Mouse (Mus musculus) midbrain, embryonic 15.5 days (tissue): ENCODE data around the gene Gm17545. TPM values are rescaled to one million over a fixed set of nuclear protein-coding genes. Genes with fewer than 3 reads are reported as not detected.

Source experiments
- ATAC-seq: fragments of 200-750 bp; cut with Nextera tagmentation; replicated peaks from 2 replicates; pipeline ENCODE4 v1.8.0; 2017; ENCODE audit warnings: moderate TSS enrichment
- H3K27ac ChIP-seq: fragments of 300-500 bp; sonication (generic); 2 replicates; pipeline ENCODE4 v1.5.1; 2015; ENCODE audit warnings: mild to moderate bottlenecking, inconsistent platforms
- H3K27me3 ChIP-seq: fragments of 300-500 bp; sonication (generic); replicated peaks from 2 replicates; pipeline ENCODE4 v1.6.1; 2015; ENCODE audit warnings: inconsistent platforms
- H3K36me3 ChIP-seq: fragments of 300-500 bp; sonication (generic); replicated peaks from 2 replicates; pipeline ENCODE4 v1.6.1; 2015; ENCODE audit warnings: inconsistent platforms
- H3K4me1 ChIP-seq: fragments of 300-500 bp; sonication (generic); 2 replicates; pipeline ENCODE4 v1.6.1; 2015; ENCODE audit warnings: inconsistent platforms
- H3K4me2 ChIP-seq: fragments of 300-500 bp; sonication (generic); 2 replicates; pipeline ENCODE4 v1.6.1; 2015; ENCODE audit warnings: inconsistent platforms, mild to moderate bottlenecking, moderate library complexity
- H3K4me3 ChIP-seq: fragments of 300-500 bp; sonication (generic); 2 replicates; pipeline ENCODE4 v1.5.1; 2015; ENCODE audit warnings: mild to moderate bottlenecking, inconsistent platforms
- H3K9ac ChIP-seq: fragments of 300-500 bp; sonication (generic); 2 replicates; pipeline ENCODE4 v1.6.1; 2015; ENCODE audit warnings: mild to moderate bottlenecking, inconsistent platforms
- H3K9me3 ChIP-seq: fragments of 300-500 bp; sonication (generic); 2 replicates; pipeline ENCODE4 v1.6.1; 2016; ENCODE audit warnings: inconsistent platforms
- WGBS: fragments of 180-500 bp; shearing (Covaris S2); methylation state at CpG from one replicate; pipeline ENCODE4 v1.1.7; 2015; ENCODE audit warnings: mixed read lengths; 5-methylcytosine and 5-hydroxymethylcytosine counted together
- polyA plus RNA-seq: library from polyadenylated mRNA; unstranded; fragments of >200 nt; fragmentation: Nextera tagmentation; extraction: Ambion mirVana; gene quantifications from 2 replicates; pipeline ENCODE4 v1.2.1, GENCODE M21; 2015

The Gm17545 gene
- polyA plus RNA-seq, 1 experiment from 2014 or later, result not detected

DNA sequence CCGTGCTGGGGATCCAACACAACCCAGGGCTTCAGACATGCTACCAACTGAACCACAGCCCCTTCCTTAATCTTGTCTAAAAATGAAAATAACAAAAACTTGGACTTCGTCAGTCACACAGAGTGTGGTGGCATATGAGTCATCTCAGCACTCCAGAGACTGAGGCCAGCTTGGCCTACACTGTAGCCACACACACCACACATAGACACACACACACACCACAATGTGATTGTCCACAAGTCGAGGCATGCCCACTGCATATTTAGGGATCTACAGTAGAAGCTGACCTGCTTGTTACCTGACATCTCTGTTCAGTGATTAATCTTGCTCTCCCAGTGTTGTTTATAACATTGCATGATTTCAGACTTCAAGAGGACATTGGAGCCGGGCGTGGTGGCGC, 4.9 kb upstream of the Gm17545 start:
- no peak overlapping the region for H3K4me2 ChIP-seq
- ATAC-seq, result no peak
- H3K4me3 ChIP-seq, result no peak overlapping the region
- WGBS, result 93% methylated on average over 6 of the region's 6 CpGs
- no peaks in the 10 kb centered on the region for H3K27me3 ChIP-seq
- H3K9ac ChIP-seq, result no peak overlapping the region
- H3K27ac ChIP-seq, result no peak overlapping the region
- peaks cover 54% of the 10 kb centered on the region for H3K36me3 ChIP-seq
- H3K4me1 ChIP-seq, result no peaks in the 10 kb centered on the region
- no peaks in the 10 kb centered on the region for H3K9me3 ChIP-seq

DNA sequence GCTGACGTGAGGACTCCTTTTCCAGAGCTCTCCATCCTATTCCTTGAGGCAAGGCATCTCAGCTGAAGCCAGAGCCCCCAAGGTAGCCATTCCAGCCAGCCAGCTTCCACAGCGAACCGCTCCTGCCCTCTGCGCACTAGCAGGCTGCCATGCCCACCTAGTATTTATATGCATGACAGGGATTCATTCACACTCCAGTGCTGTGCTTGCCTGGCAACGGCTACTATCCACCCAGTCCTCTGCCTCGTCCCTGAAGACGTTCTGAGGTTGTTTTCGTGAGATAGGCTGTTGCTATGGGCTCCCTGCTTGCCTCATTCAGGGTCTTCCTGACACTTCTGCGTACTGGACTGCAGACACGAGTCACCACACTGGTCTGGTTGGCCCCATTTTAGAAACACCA, 1.4 kb upstream of the Gm17545 start:
- ATAC-seq, result no peak
- H3K9me3 ChIP-seq, result no peaks in the 10 kb centered on the region
- peaks cover 58% of the 10 kb centered on the region for H3K36me3 ChIP-seq
- H3K4me3 ChIP-seq, result no peak overlapping the region
- H3K4me1 ChIP-seq, result no peaks in the 10 kb centered on the region
- 88% methylated on average over 10 of the region's 10 CpGs for WGBS
- H3K9ac ChIP-seq, result no peak overlapping the region
- H3K4me2 ChIP-seq, result no peak overlapping the region
- H3K27ac ChIP-seq, result no peak overlapping the region
- no peaks in the 10 kb centered on the region for H3K27me3 ChIP-seq

DNA sequence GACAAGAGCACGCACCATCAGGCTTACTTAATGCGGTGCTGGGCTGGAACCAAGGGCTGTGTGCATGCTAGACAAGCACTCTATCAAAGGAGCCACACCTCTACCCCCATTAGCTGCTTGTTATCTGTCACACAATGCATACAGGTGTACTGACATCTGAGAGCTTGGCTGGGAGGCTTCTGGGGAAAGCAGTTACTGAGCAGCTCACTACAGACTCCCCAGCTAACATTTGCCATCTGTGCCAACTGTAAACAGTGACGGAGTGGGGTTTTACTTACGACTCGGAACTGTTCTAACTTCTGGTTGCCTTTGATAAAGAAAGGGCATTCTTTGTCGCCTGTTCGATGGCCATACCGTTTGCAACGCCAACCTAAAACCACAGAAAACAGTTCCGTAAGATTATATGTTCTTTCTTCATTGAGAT, 577 bp upstream of the Gm17545 start:
- Histone ChIP-seq H3K27ac (no peak overlapping the region), H3K4me2 (no peak overlapping the region), H3K4me1 (no peaks in the 10 kb centered on the region), H3K36me3 (peaks cover 50% of the 10 kb centered on the region), H3K27me3 (no peaks in the 10 kb centered on the region), H3K4me3 (no peak overlapping the region), H3K9ac (no peak overlapping the region), H3K9me3 (no peaks in the 10 kb centered on the region)
- no peak for ATAC-seq
- WGBS, result 95% methylated on average over 10 of the region's 10 CpGs

DNA sequence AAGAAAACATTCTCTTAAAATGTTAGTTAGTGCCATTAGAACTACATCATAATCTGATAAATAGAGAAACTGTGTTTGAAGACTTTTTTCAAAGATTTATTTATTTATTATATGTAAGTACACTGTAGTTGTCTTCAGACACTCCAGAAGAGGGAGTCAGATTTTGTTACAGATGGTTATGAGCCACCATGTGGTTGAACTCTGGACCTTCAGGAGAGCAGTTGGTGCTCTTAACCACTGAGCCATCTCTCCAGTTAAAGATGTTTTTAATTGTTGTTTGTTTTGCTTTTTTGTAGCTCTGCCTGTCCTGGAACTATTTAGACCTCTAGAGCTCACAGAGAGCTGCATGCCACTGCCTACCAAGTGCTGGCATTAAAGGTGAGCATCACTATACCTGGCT, 951 bp downstream of the Gm17545 start:
- Histone ChIP-seq H3K9me3 (no peaks in the 10 kb centered on the region), H3K4me2 (no peak overlapping the region), H3K9ac (no peak overlapping the region), H3K27ac (no peak overlapping the region), H3K4me3 (no peak overlapping the region), H3K36me3 (peaks cover 38% of the 10 kb centered on the region), H3K4me1 (no peaks in the 10 kb centered on the region), H3K27me3 (no peaks in the 10 kb centered on the region)
- ATAC-seq, result no peak

DNA sequence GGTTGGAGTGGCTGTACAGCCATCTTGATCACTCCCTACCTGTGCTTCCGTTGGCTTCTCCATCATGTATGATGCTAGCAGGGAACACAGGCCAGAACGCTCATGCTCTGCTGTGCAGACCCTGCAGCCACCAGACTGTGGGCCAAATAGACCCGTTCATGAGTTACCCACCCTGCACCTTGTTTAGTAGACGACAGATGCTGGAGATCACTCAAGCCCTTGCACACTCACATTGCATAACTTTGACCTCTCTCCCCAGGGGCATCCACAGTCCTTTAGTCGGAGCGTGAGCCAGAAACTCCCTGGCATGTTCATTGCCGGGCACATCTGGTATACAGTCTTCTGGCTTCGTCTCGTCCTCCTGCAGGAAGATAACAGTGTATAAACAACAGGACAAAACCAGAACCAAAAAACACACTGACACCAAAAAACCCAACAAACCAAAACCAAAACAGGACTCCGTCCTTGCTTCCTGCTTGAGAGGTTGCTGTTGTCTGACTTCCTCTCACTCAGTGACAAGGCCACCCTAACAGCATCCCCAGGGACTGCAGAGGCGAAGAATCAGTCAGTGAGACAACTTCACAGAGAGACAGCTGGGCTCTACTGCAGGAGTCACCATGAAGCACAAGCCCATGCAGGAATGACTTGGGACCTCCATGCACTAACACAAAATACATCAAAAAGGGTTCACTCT, 3.2 kb downstream of the Gm17545 start:
- Histone ChIP-seq H3K4me2 (no peak overlapping the region), H3K9me3 (no peaks in the 10 kb centered on the region), H3K36me3 (peaks cover 26% of the 10 kb centered on the region), H3K4me3 (no peak overlapping the region), H3K27me3 (no peaks in the 10 kb centered on the region), H3K9ac (no peak overlapping the region), H3K27ac (no peak overlapping the region), H3K4me1 (no peaks in the 10 kb centered on the region)
- 92% methylated on average over 11 of the region's 11 CpGs for WGBS
- no peak for ATAC-seq

DNA sequence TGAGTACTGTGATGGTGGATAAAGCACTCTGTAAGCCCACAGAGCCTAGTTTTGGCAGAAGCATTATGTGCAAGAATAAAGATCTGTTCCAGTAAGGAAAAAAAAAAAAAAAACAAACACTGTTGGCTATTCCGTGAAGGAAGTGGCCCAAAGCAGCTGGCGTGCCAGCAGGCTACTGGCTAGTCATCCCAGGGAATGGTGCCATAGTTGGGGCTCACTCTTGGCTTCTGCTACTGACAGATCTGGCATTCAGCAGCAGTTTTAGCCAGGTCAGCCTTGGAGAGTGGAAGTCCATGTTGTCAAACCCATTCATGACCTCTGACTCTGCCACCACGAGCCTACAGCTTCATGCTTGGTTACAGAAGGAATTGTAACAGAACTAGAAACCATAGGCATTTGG, 7.9 kb downstream of the Gm17545 start:
- Histone ChIP-seq H3K4me1 (peaks cover 3% of the 10 kb centered on the region; the same call in 1 of the 2 replicates), H3K27ac (no peak overlapping the region), H3K36me3 (no peaks in the 10 kb centered on the region; the same call in 1 of the 2 replicates), H3K4me2 (no peak overlapping the region), H3K9ac (no peak overlapping the region), H3K27me3 (no peaks in the 10 kb centered on the region), H3K4me3 (no peak overlapping the region), H3K9me3 (no peaks in the 10 kb centered on the region)
- 88% methylated on average over 3 of the region's 3 CpGs for WGBS
- ATAC-seq, result no peak

DNA sequence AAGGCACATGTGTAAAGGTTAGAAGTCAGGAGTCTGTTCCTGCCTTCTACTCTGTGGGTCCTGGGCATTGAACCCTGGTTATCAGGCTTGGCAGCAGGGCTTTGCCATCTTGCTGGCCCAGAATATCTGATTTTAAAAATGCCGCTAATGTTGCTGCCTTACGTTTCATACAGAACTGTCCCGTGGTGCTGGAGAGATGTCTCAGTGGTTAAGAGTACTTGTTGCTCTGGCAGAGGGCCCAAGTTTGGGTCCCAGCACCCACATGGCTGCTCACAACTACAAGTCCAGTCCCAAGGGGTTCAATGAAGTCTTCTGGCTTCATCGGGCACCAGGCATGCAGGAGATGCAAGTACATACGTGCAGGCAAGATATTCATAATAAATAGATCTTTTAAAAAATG, 12.1 kb downstream of the Gm17545 start:
- Histone ChIP-seq H3K4me1 (peaks cover 7% of the 10 kb centered on the region), H3K27ac (no peak overlapping the region), H3K9me3 (no peaks in the 10 kb centered on the region), H3K4me2 (peak overlapping the region; percentile 3; the same call in 1 of the 2 replicates), H3K4me3 (no peak overlapping the region), H3K9ac (no peak overlapping the region), H3K27me3 (no peaks in the 10 kb centered on the region), H3K36me3 (no peaks in the 10 kb centered on the region)
- 97% methylated on average over 5 of the region's 5 CpGs for WGBS
- ATAC-seq, result no peak

DNA sequence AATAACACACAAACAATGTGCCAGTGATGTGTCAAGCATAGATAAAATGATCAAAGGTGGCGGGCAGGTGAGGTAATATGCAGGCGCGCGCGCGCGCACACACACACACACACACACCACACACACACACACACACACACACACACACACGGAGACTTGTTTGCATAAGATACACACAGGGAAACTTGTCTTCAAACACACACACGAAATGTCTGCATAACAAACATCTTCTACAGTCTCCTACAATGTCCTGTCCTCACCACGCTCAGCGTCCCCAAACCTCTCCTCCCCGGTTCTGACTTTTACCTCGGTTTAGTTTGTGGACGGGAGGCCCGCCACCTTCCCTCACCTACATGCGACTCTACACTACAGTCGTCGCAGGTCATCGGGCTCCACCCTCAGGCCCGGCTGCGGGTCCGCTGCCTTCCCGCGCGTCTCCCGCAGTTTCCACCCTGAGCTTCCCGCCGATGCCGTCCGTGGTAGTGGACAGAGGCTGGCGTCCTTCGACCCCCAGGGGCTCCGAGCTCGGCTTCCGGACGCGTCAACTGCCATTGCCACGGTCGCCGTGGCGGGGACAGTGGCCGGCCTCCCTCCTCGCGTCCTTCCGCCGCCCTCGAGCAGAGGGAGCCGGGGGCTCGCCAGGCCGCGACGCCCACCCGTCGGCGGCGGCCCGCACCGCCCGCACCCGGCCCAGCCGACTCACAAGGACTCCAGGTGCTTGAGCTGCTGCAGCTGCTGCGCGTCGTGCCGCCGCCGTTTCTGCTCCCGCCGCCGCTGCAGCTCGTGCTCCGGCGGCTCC, 13.5 kb downstream of the Gm17545 start:
- H3K4me1 ChIP-seq, result peaks cover 7% of the 10 kb centered on the region
- ATAC-seq, result peak; percentile 78
- peak overlapping the region; percentile 94 for H3K27ac ChIP-seq
- H3K27me3 ChIP-seq, result no peaks in the 10 kb centered on the region
- 1% methylated on average over 73 of the region's 73 CpGs for WGBS
- peak overlapping the region; percentile 87 for H3K4me3 ChIP-seq
- H3K9me3 ChIP-seq, result no peaks in the 10 kb centered on the region
- H3K4me2 ChIP-seq, result peak overlapping the region; percentile 63
- no peaks in the 10 kb centered on the region for H3K36me3 ChIP-seq
- H3K9ac ChIP-seq, result peak overlapping the region; percentile 95

DNA sequence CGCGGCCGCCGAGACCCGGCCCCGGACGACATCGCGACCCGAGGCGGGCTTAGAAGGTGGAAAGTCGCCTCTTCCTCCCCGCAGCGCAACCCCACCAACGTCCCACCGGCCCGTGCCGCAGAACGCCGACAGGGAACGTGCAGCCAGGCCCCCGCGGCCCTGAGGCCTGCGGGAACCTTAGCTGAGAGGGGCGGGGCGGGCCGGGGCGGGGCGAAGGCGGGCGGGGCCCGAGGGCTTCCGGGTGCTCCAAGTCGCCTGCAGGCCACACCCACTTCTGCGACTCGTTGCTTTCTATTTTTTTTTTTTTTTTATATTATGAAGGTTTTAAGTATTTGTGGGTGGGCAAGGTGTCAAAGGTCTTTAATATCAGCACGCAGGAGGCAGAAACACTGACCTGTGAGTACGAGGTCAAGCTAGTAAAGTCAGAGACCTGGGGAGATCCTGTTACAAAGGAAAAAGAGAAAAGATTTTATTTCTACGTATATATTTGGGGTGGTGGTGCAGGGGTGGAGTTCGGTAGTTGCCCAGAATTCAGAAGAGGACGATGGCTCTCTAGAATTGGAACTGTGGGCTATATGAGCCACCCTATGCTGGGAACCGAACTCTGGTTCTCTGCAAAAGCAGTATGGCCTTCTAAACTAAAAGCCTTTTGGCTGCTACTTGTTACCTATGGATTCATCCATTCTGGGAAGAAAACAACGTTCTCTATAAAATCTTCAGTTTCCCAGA, 14.2 kb downstream of the Gm17545 start:
- Histone ChIP-seq H3K27ac (peak overlapping the region; percentile 94), H3K27me3 (no peaks in the 10 kb centered on the region), H3K4me1 (peaks cover 7% of the 10 kb centered on the region), H3K4me3 (peak overlapping the region; percentile 87), H3K9ac (peak overlapping the region; percentile 95), H3K9me3 (no peaks in the 10 kb centered on the region), H3K36me3 (no peaks in the 10 kb centered on the region), H3K4me2 (peak overlapping the region; percentile 63)
- peak; percentile 88 for ATAC-seq
- WGBS, result 3% methylated on average over 41 of the region's 43 CpGs

DNA sequence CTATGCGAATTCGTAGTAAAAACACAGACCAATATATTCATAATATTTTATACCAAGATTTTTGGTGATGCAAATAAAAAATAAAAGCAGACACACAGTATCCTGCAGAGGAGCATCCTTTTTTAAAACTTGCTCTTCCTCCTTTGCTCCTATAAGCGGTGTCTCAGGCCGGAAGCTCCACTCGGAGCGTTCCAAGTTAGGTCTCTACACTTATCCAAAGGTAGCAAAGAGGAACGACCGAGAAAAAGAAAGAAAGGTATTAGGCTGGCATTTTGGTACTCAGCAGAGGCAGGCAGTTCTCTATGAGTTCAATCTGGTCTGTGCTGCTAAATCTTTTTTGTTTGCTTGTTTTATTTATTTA, 14.8 kb downstream of the Gm17545 start:
- Histone ChIP-seq H3K4me1 (peaks cover 7% of the 10 kb centered on the region), H3K27me3 (no peaks in the 10 kb centered on the region), H3K4me3 (no peak overlapping the region; the same call in 1 of the 2 replicates), H3K9me3 (no peaks in the 10 kb centered on the region), H3K4me2 (peak overlapping the region; percentile 63), H3K9ac (no peak overlapping the region), H3K36me3 (no peaks in the 10 kb centered on the region), H3K27ac (no peak overlapping the region)
- ATAC-seq, result no peak
- WGBS, result 80% methylated on average over 8 of the region's 8 CpGs

DNA sequence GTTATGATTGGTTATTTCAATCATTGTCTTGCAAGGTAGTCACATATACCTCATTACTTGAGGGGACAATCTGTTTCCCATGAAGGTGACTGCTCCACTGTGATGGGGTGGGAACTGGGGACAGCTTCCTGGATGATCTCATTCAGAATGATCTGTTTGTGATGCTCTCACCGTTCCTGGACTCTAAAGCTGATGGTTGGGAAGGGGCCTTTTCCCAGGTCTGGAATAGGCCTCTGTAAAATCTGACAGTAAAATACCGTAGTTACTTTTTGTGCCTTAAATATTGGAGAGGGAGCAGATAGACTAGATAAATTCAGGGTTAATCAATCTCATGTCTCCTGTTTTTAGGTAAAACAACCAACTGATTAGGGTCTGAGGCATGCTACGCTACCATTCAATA, 15.6 kb downstream of the Gm17545 start, which contains the start of gene Rp9:
Rp9 (minus strand) TSS at position 101 of the 400 bp plus-strand sequence.
- Histone ChIP-seq H3K4me1 (peaks cover 7% of the 10 kb centered on the region), H3K9ac (peak within 1 kb of the TSS; percentile 95), H3K27ac (peak within 1 kb of the TSS; percentile 94), H3K4me2 (peak within 1 kb of the TSS; percentile 63), H3K27me3 (no peaks in the 10 kb centered on the region), H3K36me3 (no peaks in the 10 kb centered on the region), H3K9me3 (no peaks in the 10 kb centered on the region), H3K4me3 (peak within 1 kb of the TSS; percentile 87)
- ATAC-seq, result no peak
- 85% methylated on average over 3 of the region's 3 CpGs for WGBS

DNA sequence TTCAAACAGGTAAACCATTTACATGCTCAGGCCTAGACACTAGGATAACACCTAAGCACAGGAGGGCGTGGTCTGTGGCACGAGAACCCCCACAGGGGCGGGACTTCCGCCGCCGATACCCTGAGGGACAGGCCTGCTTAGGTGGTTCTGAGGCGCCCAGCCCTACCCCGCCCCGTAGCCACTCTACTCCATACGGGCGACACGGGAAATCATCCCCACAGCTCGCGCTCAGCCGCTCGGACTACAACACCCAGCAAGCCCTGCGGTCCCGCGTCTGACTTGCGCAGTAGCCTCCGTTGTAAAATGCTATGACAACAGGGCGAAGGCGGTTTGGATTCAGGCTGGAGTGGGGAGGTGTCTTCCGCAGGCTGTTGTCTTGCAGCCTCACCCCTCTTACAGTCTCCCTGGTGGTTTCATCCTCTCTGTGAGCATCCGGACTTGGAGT, 21.4 kb downstream of the Gm17545 start, which contains the start of gene Bbs9:
Bbs9 (plus strand) TSS at position 292 of the 445 bp plus-strand sequence.
- Histone ChIP-seq H3K9me3 (no peaks in the 10 kb centered on the region), H3K36me3 (no peaks in the 10 kb centered on the region), H3K27me3 (no peaks in the 10 kb centered on the region), H3K4me3 (peak within 1 kb of the TSS; percentile 50), H3K9ac (peak within 1 kb of the TSS; percentile 52), H3K4me1 (peaks cover 17% of the 10 kb centered on the region), H3K27ac (peak within 1 kb of the TSS; percentile 83), H3K4me2 (peak within 1 kb of the TSS; percentile 76)
- under 1% methylated on average over 25 of the region's 25 CpGs for WGBS
- peak; percentile 99 for ATAC-seq
